Mouse (Mus musculus) cerebellum, adult 2 months (tissue): Measurements from ENCODE around the gene Hapln1.

Experiments used
- CTCF ChIP-seq: fragments of 200-500 bp; IDR thresholded peaks from 2 replicates; pipeline ENCODE4 v1.5.1; 2011; ENCODE audit warnings: low read depth, mild to moderate bottlenecking, control low read depth, low read length, moderate library complexity, borderline replicate concordance; ENCODE audit not compliant: insufficient read depth
- POLR2A ChIP-seq: fragments of 200-500 bp; IDR thresholded peaks from 2 replicates; pipeline ENCODE4 v1.6.1; 2011; ENCODE audit warnings: low read length, control low read depth, borderline replicate concordance; ENCODE audit not compliant: insufficient read depth

- TF ChIP-seq CTCF: no peak
- TF ChIP-seq POLR2A: no peak
Observed at GRCm38 (mm10) chr13:89645589-89645988, 106.0 kb downstream of the Hapln1 start.
